ENCODE assay signal across 15 mouse cellular contexts in the genomic region with DNA sequence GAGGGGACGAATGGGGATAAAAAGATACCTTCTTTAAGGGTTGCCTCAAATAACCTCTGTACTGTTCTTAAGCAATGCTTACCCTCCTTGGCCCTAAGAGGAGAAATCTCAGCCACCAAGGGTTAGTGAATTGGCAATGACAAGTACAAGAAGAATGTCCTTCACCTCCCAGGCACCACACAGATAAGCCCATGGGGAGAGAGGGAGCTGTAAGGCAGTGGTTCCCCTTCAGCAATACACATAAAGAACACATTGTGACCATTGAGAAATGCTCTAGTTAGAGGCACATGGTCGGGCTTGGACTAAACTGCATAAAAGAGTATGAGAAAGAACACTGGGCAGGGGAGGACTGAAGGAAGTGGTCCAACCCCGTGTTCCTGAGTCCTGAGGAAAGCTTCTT.
"Had no signal": no experiment of that assay in that cellular context is flagged by ENCODE, and none has a peak within 500 bp of the region (broad histone marks: within the 10 kb centered on the region; RNA-seq: fewer than 3 reads in every experiment).

No protein-coding gene starts in this region.

- ATAC-seq: liver, postnatal 0 days; lung, postnatal 0 days; midbrain, embryonic 16.5 days had no signal

- DNase-seq: liver, postnatal 0 days; lung, adult 2 months; lung, postnatal 14 days; lung, postnatal 36 days; midbrain, embryonic 14.5 days; retina, postnatal 1 day; right cerebral cortex, adult 18-20 months; right cerebral cortex, postnatal 25 days; right cerebral cortex, postnatal 4 days; spleen, adult 18-20 months; thymus, adult 18-20 months; thymus, postnatal 14 days; thymus, postnatal 36 days had no signal
